Mouse (Mus musculus) layer of hippocampus, adult 11-12 months (tissue): ENCODE results near the gene Aldh3b2.

Source experiments
- DNase-seq: peaks from one replicate; pipeline ENCODE4 v3.0.0; 2022; ENCODE audit warnings: low spot score

Gene Aldh3b2

DNA sequence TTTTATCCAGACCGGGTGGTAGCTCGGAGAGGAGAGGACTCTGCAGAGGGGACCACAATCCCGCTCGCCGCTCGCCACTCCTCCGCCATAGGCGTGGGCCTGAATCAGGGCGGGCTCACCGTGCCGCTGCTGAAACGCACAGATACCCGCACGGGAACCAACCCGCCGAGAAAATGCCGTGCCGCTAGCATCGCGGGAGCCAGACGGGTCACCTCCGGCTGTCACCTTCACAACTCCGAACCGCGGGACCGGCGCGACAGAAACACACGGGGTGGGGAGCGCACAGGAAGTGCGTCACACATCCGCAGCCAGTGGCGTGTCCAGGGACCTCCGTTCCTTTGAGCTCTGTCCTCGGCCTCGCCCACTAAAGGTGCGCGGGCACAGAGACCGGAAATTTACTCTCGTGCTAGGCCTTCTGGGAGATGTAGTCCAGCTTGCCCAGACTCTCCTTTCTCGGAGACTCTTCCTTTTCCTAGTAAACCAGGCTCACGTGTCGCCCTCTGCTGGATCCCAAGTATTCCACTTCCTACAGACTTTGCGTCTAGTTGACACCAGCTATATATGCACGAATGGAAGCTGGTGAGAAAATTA is 40.4 kb downstream of the Aldh3b2 start, which contains the start of gene Ndufv1:
Ndufv1 (minus strand) TSS at position 375 of the 591 bp plus-strand sequence.
- DNase-seq = peak; percentile 98

DNA sequence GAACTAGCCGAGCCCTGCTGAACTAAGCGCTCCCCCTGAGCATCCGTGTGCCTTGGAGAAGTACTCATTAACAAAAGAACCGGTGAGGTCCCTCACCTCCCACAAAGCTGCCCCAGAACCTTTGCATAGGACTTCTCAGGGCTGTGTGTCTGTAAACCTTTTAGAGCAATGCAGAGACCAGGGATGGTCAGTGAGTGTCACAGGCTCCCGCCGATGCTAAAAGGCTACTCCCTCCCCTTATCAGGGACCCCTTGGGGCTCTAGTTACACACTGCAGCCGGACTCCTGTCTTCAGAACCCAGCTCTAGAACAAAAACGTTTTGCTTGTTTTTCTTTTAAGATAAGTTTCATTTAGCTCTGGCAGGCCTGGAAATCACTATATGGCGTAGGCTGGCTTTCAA is 40.9 kb downstream of the Aldh3b2 start:
- DNase-seq = no peak

DNA sequence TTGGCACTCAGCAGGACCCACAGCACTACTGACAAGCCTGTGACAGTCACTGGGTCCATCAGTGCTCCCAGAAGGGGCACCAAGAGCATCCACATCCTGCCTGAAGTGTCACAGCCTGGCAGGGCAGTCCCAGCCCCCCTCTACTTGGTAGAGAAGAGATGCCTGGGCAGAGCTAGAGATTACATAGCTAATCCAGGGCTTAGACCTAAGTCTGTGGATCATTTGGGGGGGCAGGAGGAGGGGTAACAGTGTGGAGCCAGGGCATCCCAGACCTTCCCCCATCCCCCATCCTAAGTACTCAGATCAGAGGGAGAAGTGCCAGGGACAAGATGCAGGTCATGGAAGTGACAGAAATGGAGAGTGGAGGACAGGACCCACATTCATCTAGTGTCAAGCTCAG is 42.7 kb downstream of the Aldh3b2 start:
- DNase-seq = no peak

DNA sequence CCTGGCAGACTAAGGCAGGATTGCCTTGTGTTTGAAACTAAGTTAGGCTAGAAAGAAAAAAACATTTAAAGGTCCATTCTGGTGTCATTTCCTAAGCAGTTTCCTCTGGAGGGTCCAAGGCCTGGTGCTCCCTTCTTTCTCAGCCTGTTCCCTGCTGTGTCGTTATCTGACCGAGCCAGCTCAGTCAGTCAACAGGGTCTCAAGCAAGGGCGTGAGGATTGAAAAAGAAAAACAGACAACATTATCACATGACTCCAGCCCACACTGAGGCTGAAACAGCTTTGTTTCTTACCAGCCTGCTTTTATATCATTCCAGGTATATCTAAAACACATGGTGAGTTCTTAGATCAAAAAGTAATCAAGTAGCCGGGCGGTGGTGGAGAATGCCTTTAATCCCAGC is 43.5 kb downstream of the Aldh3b2 start:
- DNase-seq = no peak

DNA sequence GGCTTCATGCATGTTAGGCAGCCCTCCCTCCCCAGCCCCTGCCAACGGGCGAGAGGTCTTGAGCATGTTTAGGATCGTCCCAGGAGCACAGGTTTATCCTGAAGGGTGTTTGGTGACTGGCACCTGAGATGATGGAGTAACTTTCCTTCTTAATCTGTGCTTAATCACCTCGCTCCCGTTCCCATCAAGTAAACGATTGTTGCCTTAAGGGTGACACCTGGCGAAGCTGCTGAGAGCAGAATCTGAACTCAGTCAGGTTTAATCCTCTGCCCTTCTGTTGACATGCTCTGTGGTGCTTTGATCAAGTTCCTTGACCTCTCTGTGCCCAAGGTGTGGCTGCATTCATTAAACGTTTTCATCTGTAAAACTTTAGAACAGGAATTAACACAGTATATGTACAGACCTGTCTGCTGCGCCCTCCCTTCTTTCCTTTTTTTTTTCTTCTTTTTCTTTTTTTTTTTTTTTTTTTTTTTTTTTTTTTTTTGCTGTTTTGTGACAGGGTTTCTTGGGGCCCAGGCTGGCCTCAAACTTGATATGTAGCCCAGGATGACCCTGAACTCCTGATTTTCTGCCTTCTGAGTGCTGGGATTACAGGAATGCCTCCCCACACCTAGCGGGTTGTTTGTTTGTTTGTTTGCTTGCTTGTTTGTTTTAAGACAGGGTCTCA is 45.9 kb downstream of the Aldh3b2 start:
- DNase-seq = no peak

DNA sequence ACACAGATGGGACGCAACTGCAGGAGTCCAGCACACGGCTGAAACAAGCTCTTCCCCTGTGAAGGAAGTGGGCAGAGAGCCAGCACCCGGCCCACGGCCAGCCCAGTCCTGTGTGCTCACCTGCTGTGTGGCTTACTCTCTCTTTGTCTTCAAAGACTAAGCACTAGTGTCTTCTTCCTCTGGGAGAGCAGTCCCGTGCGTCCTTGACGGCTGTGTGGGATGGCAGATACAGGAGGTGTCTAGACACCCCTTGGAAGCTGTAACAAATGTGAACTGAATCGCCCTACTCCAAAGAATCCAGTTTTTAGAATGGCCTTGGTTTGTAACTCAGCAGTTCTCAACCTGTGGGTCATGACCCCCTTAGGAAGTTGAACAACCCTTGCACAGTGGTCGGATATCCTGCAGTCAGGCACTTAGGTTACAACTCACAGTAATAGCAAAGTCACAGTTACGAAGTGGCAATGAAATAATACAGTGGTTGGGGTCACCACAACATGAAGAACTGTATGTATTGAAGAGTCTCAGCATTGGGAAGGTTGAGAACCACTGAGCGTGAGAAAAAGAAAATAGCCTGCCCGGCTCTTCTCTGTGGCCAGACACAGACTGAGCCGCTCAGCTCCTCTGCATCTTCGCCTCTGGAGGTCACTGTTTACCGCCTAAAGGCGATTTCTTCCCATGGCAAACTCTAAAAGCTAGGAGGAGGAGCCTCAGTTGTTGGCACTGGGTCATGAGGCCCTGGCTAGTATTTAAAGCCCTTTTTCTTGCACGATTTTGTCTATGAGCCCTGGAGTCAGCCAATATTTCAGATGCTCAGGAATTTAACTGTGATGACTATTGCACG is 46.8 kb downstream of the Aldh3b2 start:
- peak; percentile 84 for DNase-seq

DNA sequence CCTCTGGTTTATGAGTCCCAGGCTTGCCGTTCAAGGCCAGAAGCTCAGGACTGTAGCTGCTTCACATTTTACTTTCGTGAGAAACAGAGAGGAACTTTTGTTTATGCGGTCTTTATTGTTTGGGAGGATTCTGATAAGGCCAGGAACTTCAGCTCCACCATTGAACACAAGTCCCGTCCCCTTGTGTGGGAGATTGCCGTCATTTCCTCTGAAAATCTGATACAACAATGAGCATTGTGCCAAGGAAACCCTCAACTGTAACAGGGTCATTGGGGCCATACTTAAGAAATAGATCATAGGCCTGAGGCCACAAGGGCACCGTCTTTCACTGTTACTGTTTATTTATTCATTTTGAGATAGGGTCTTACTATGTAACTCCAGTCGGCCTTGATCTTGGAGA is 51.1 kb downstream of the Aldh3b2 start:
- no peak for DNase-seq

DNA sequence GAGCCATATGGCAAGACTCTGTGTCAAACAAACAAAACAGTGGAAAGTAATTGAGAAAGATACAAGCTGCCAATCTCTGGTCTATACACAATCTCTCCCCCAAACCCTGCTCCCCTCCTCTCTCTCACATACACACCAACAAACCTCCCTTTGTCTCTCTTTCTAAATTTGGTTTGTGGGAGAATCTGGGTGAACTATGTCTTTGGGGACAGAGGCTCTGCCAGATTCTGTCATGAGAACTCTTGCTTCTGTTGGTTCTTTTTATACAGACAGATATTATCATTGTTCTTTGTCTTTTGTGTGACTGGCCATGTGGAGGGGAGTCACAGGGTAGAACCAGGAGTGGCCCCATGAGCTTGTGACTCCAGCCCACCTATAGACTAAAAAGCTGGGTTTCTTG is 55.4 kb downstream of the Aldh3b2 start:
- DNase-seq = no peak
